Mouse (Mus musculus): Measurements from ENCODE around the gene Idh3g. TPM values are rescaled to one million over a fixed set of nuclear protein-coding genes. Genes with fewer than 3 reads are reported as not detected.

Gene Idh3g
- total and polyA plus RNA-seq, 2 experiments from 2014 or later: 648 to 913 TPM

GRCm38 (mm10) chrX:73774168-73774760, 12.4 kb downstream of the Idh3g start, which contains the start of gene Srpk3:
Gene Srpk3 (plus strand): TSS chrX:73774405.
- H3K27me3 ChIP-seq (ENCODE audit: control insufficient read depth, insufficient read depth, low read length): no peaks in the 10 kb centered on the region
- no peaks in the 10 kb centered on the region for H3K4me1 ChIP-seq (ENCODE audit: control insufficient read depth, insufficient read depth)
- WGBS: 32% methylated on average over 9 of the region's 9 CpGs
- H3K9ac ChIP-seq (replicated peaks; ENCODE audit: low read depth, low read length): peak within 1 kb of the TSS; percentile 55
- TF ChIP-seq EP300 (IDR thresholded peaks at IDR 0.05; ENCODE audit: low read depth) (no peak), CTCF (IDR thresholded peaks at IDR 0.05; ENCODE audit: low read depth) (peak; percentile 4; the same call in 1 of the 2 replicates)
- ATAC-seq (ENCODE audit: insufficient read depth, low read depth) (peak; percentile 87), DNase-seq (ENCODE audit: low spot score) (peak; percentile 63)
- peak within 1 kb of the TSS; percentile 38 for H3K4me3 ChIP-seq (ENCODE audit: low read depth, low read length)
- no peaks in the 10 kb centered on the region for H3K9me3 ChIP-seq (replicated peaks; ENCODE audit: control insufficient read depth, low read length)
- H3K27ac ChIP-seq (ENCODE audit: low read depth): peak within 1 kb of the TSS; percentile 93
- H3K36me3 ChIP-seq (replicated peaks; ENCODE audit: control insufficient read depth, insufficient read depth, low read length): peaks cover 24% of the 10 kb centered on the region
- peak within 1 kb of the TSS; percentile 57 for H3K4me2 ChIP-seq (ENCODE audit: low read depth, low read length)

GRCm38 (mm10) chrX:73767267-73767666, 19.4 kb downstream of the Idh3g start:
- DNase-seq (ENCODE audit: low spot score) (no peak), ATAC-seq (ENCODE audit: insufficient read depth, low read depth) (no peak; the same call in 1 of the 2 replicates)
- Histone ChIP-seq H3K36me3 (replicated peaks; ENCODE audit: control insufficient read depth, insufficient read depth, low read length) (no peaks in the 10 kb centered on the region), H3K27me3 (ENCODE audit: control insufficient read depth, insufficient read depth, low read length) (no peaks in the 10 kb centered on the region), H3K4me2 (ENCODE audit: low read depth, low read length) (no peak overlapping the region), H3K4me1 (ENCODE audit: control insufficient read depth, insufficient read depth) (no peaks in the 10 kb centered on the region), H3K4me3 (ENCODE audit: low read depth, low read length) (no peak overlapping the region), H3K27ac (ENCODE audit: low read depth) (no peak overlapping the region), H3K9me3 (replicated peaks; ENCODE audit: control insufficient read depth, low read length) (no peaks in the 10 kb centered on the region), H3K9ac (replicated peaks; ENCODE audit: low read depth, low read length) (no peak overlapping the region)
- TF ChIP-seq CTCF (IDR thresholded peaks at IDR 0.05; ENCODE audit: low read depth) (peak; percentile 55), EP300 (IDR thresholded peaks at IDR 0.05; ENCODE audit: low read depth) (no peak)
- WGBS: 72% methylated on average over 9 of the region's 9 CpGs

DNA sequence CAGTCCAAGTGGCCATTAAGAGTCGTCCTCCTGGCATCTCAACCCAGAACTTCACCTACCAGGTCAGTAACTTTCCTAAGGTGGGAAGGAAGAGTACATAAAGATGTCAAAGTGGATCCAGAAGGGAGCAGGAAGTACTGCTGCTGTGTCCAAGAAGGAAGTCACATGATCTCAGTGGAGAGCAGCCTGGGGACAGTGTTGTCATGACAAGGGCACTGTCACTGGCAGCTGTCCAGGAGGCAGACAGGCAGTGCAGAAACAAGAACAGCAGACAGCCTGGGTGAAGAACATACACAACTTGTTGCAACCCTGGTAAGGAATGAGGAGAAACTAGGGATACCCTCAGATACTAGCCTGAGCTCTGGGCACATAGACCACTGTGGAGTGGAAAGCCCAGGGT, 21.4 kb downstream of the Idh3g start:
- DNase-seq (ENCODE audit: low spot score) (peak; percentile 61), ATAC-seq (ENCODE audit: insufficient read depth, low read depth) (peak; percentile 70; the same call in 1 of the 2 replicates)
- Histone ChIP-seq H3K9me3 (replicated peaks; ENCODE audit: control insufficient read depth, low read length) (no peaks in the 10 kb centered on the region), H3K27me3 (ENCODE audit: control insufficient read depth, insufficient read depth, low read length) (no peaks in the 10 kb centered on the region), H3K4me1 (ENCODE audit: control insufficient read depth, insufficient read depth) (no peaks in the 10 kb centered on the region), H3K36me3 (replicated peaks; ENCODE audit: control insufficient read depth, insufficient read depth, low read length) (no peaks in the 10 kb centered on the region), H3K9ac (replicated peaks; ENCODE audit: low read depth, low read length) (no peak overlapping the region), H3K4me3 (ENCODE audit: low read depth, low read length) (no peak overlapping the region), H3K27ac (ENCODE audit: low read depth) (peak overlapping the region; percentile 30; the same call in 1 of the 2 replicates), H3K4me2 (ENCODE audit: low read depth, low read length) (no peak overlapping the region)
- TF ChIP-seq EP300 (IDR thresholded peaks at IDR 0.05; ENCODE audit: low read depth) (no peak), CTCF (IDR thresholded peaks at IDR 0.05; ENCODE audit: low read depth) (no peak)
- WGBS: 32% methylated on average over 1 of the region's 1 CpGs

- no peaks in the 10 kb centered on the region for H3K9me3 ChIP-seq (replicated peaks; ENCODE audit: control insufficient read depth, low read length)
- DNase-seq (ENCODE audit: low spot score) (no peak), ATAC-seq (ENCODE audit: insufficient read depth, low read depth) (no peak)
- H3K27me3 ChIP-seq (ENCODE audit: control insufficient read depth, insufficient read depth, low read length): no peaks in the 10 kb centered on the region
- no peak overlapping the region for H3K27ac ChIP-seq (ENCODE audit: low read depth)
- H3K36me3 ChIP-seq (replicated peaks; ENCODE audit: control insufficient read depth, insufficient read depth, low read length): no peaks in the 10 kb centered on the region
- H3K4me3 ChIP-seq (ENCODE audit: low read depth, low read length): no peak overlapping the region
- no peak for TF ChIP-seq EP300 (IDR thresholded peaks at IDR 0.05; ENCODE audit: low read depth)
- no peak for TF ChIP-seq CTCF (IDR thresholded peaks at IDR 0.05; ENCODE audit: low read depth)
- no peak overlapping the region for H3K4me2 ChIP-seq (ENCODE audit: low read depth, low read length)
- H3K9ac ChIP-seq (replicated peaks; ENCODE audit: low read depth, low read length): no peak overlapping the region
- H3K4me1 ChIP-seq (ENCODE audit: control insufficient read depth, insufficient read depth): no peaks in the 10 kb centered on the region
- 74% methylated on average over 12 of the region's 13 CpGs for WGBS
These were observed 27.9 kb downstream of the Idh3g start for GRCm38 (mm10) chrX:73758611-73759290.

- Histone ChIP-seq H3K4me1 (ENCODE audit: control insufficient read depth, insufficient read depth) (no peaks in the 10 kb centered on the region), H3K27ac (ENCODE audit: low read depth) (no peak within 1 kb of the TSS), H3K27me3 (ENCODE audit: control insufficient read depth, insufficient read depth, low read length) (no peaks in the 10 kb centered on the region), H3K9me3 (replicated peaks; ENCODE audit: control insufficient read depth, low read length) (no peaks in the 10 kb centered on the region), H3K4me2 (ENCODE audit: low read depth, low read length) (no peak within 1 kb of the TSS), H3K4me3 (ENCODE audit: low read depth, low read length) (no peak within 1 kb of the TSS), H3K9ac (replicated peaks; ENCODE audit: low read depth, low read length) (no peak within 1 kb of the TSS), H3K36me3 (replicated peaks; ENCODE audit: control insufficient read depth, insufficient read depth, low read length) (no peaks in the 10 kb centered on the region)
- 71% methylated on average over 5 of the region's 5 CpGs for WGBS
- TF ChIP-seq CTCF (IDR thresholded peaks at IDR 0.05; ENCODE audit: low read depth): no peak
- ATAC-seq (ENCODE audit: insufficient read depth, low read depth) (no peak), DNase-seq (ENCODE audit: low spot score) (no peak)
These were observed 30.2 kb downstream of the Idh3g start, which contains the start of gene Plxnb3 for GRCm38 (mm10) chrX:73756334-73757140. Gene Plxnb3 (plus strand): TSS chrX:73757090.
